In genomic region chr11:99310882-99311281, GRCm38 (mm10) we compare ENCODE assay signal across 11 mouse cellular contexts. TPM values are rescaled to one million over a fixed set of nuclear protein-coding genes. Genes with fewer than 3 reads are reported as not detected.
DNase-seq lines count a peak whose midpoint lies in the region; ATAC-seq and TF ChIP-seq lines count a peak whose summit lies in the region.
"Had no signal": no experiment of that assay in that cellular context is flagged by ENCODE, and none has a peak within 500 bp of the region (broad histone marks: within the 10 kb centered on the region; RNA-seq: fewer than 3 reads in every experiment).

No protein-coding gene starts in this region.

- H3K36me3 ChIP-seq in intestine, postnatal 0 days (ENCODE audit: control insufficient read depth, insufficient read depth) = no peaks in the 10 kb centered on the region
- H3K36me3 ChIP-seq in intestine, embryonic 16.5 days (ENCODE audit: control insufficient read depth, insufficient read depth, low read length) = no peaks in the 10 kb centered on the region

- ATAC-seq in intestine, postnatal 0 days = no peak
- no peak for ATAC-seq in intestine, embryonic 16.5 days
- no peak for ATAC-seq in activated CD4-positive, CD25-positive, alpha-beta regulatory T cell, adult 4 months

- H3K9ac ChIP-seq in intestine, postnatal 0 days (ENCODE audit: low read depth, low read length) = no peak overlapping the region
- H3K9ac ChIP-seq in intestine, embryonic 16.5 days (ENCODE audit: low read depth, low read length) = no peak overlapping the region

- no peak overlapping the region for H3K4me2 ChIP-seq in intestine, postnatal 0 days (replicated peaks; ENCODE audit: low read depth)
- no peak overlapping the region for H3K4me2 ChIP-seq in intestine, embryonic 16.5 days (ENCODE audit: low read depth, low read length)

- no peak overlapping the region for H3K4me3 ChIP-seq in intestine, postnatal 0 days (ENCODE audit: low read depth, low read length)
- H3K4me3 ChIP-seq in intestine, embryonic 16.5 days (ENCODE audit: low read length) = no peak overlapping the region

- no peaks in the 10 kb centered on the region for H3K4me1 ChIP-seq in intestine, postnatal 0 days (replicated peaks; ENCODE audit: control insufficient read depth, insufficient read depth, low read length)
- H3K4me1 ChIP-seq in intestine, embryonic 16.5 days (ENCODE audit: control insufficient read depth, insufficient read depth, low read length) = no peaks in the 10 kb centered on the region

- peak; percentile 72 for DNase-seq in 416B (ENCODE audit: low read depth)
- DNase-seq in MEL-GATA-1-ER (ENCODE audit: extremely low read depth, low read depth) = peak; percentile 26
- peak; percentile 66 for DNase-seq in forelimb bud, embryonic 11.5 days (ENCODE audit: low read depth, low spot score)
- no peak for DNase-seq in adrenal gland, adult 8-10 months
- DNase-seq in spleen, postnatal 14 days (ENCODE audit: low spot score in 2 of 2) = no peak

- 81% methylated on average over 1 of the region's 1 CpGs for WGBS in intestine, postnatal 0 days
- 59% methylated on average over 1 of the region's 1 CpGs for WGBS in intestine, embryonic 16.5 days

- no peaks in the 10 kb centered on the region for H3K27me3 ChIP-seq in intestine, postnatal 0 days (replicated peaks; ENCODE audit: control insufficient read depth, insufficient read depth, low read length)
- H3K27me3 ChIP-seq in intestine, embryonic 16.5 days (replicated peaks; ENCODE audit: control insufficient read depth, insufficient read depth, low read length) = no peaks in the 10 kb centered on the region

- no peaks in the 10 kb centered on the region for H3K9me3 ChIP-seq in intestine, postnatal 0 days (ENCODE audit: control insufficient read depth)
- no peaks in the 10 kb centered on the region for H3K9me3 ChIP-seq in intestine, embryonic 16.5 days (ENCODE audit: control insufficient read depth, low read length)

- H3K27ac ChIP-seq in intestine, postnatal 0 days (ENCODE audit: low read depth, low read length) = no peak overlapping the region
- no peak overlapping the region for H3K27ac ChIP-seq in intestine, embryonic 16.5 days (ENCODE audit: low read length)

- peak; percentile 69 for TF ChIP-seq CTCF in intestine, postnatal 0 days (IDR thresholded peaks at IDR 0.05; ENCODE audit: low read depth)

RNA-seq across cellular contexts. Expression of gene Krt25, which starts 11.9 kb away (rescaled TPM):
- polyA plus RNA-seq in intestine, postnatal 0 days (2015; fragmentation: Nextera tagmentation; extraction: Ambion mirVana) = 0.26 and 0.52 TPM in 2 replicates
- polyA plus RNA-seq in intestine, embryonic 16.5 days (2015; fragmentation: Nextera tagmentation; extraction: Ambion mirVana) = 0.06 and 0.17 TPM in 2 replicates
- polyA plus RNA-seq in activated CD4-positive, CD25-positive, alpha-beta regulatory T cell, adult 4 months (2017; shearing (Covaris generic)) = not detected
- total RNA-seq in adrenal gland, adult 8-10 months (2022) = not detected
- polyA plus RNA-seq: lung, embryonic 16.5 days; stomach, embryonic 14.5 days had no signal

RNA-seq across cellular contexts. Expression of gene Krt24, which starts 25.8 kb away (rescaled TPM):
- polyA plus RNA-seq in intestine, postnatal 0 days (2015; fragmentation: Nextera tagmentation; extraction: Ambion mirVana) = 0.08 TPM in 1 of 2 replicates, not detected in the other
- not detected in 2 replicates for polyA plus RNA-seq in intestine, embryonic 16.5 days (2015; fragmentation: Nextera tagmentation; extraction: Ambion mirVana)
- not detected for polyA plus RNA-seq in activated CD4-positive, CD25-positive, alpha-beta regulatory T cell, adult 4 months (2017; shearing (Covaris generic))
- not detected for total RNA-seq in adrenal gland, adult 8-10 months (2022)
- polyA plus RNA-seq: heart, embryonic 16.5 days; lung, embryonic 16.5 days had no signal

RNA-seq across cellular contexts. Expression of gene Krt26, which starts 26.9 kb away (rescaled TPM):
- not detected in 2 replicates for polyA plus RNA-seq in intestine, postnatal 0 days (2015; fragmentation: Nextera tagmentation; extraction: Ambion mirVana)
- not detected in 2 replicates for polyA plus RNA-seq in intestine, embryonic 16.5 days (2015; fragmentation: Nextera tagmentation; extraction: Ambion mirVana)
- not detected for polyA plus RNA-seq in activated CD4-positive, CD25-positive, alpha-beta regulatory T cell, adult 4 months (2017; shearing (Covaris generic))
- not detected for total RNA-seq in adrenal gland, adult 8-10 months (2022)
- polyA plus RNA-seq: heart, embryonic 16.5 days; lung, embryonic 16.5 days; stomach, embryonic 14.5 days had no signal

RNA-seq across cellular contexts. Expression of gene Krt27, which starts 40.0 kb away (rescaled TPM):
- not detected in 2 replicates for polyA plus RNA-seq in intestine, postnatal 0 days (2015; fragmentation: Nextera tagmentation; extraction: Ambion mirVana)
- not detected in 2 replicates for polyA plus RNA-seq in intestine, embryonic 16.5 days (2015; fragmentation: Nextera tagmentation; extraction: Ambion mirVana)
- under 1 TPM in 1 of 2 experiments, not detected in 1; 0.21 TPM for polyA plus RNA-seq in activated CD4-positive, CD25-positive, alpha-beta regulatory T cell, adult 4 months (2017; shearing (Covaris generic))
- not detected for total RNA-seq in adrenal gland, adult 8-10 months (2022)
- polyA plus RNA-seq: heart, embryonic 16.5 days; lung, embryonic 16.5 days; stomach, embryonic 14.5 days had no signal

Comparison
In these comparisons a context has a peak if more than half of its experiments do, and no peak if none do; other contexts are left out.
1. DNase-seq: peak in 416B (single experiment), MEL-GATA-1-ER (single experiment) and forelimb bud, embryonic 11.5 days (single experiment); none in adrenal gland, adult 8-10 months (single experiment) and spleen, postnatal 14 days (0 of 2).